Mouse (Mus musculus): Measurements from ENCODE around the gene Anapc15-ps.
"Not testable (repeated sequence)": the region's sequence is repeated elsewhere in the genome, so short reads cannot be mapped to it uniquely, and the experiment has no call there.

DNA sequence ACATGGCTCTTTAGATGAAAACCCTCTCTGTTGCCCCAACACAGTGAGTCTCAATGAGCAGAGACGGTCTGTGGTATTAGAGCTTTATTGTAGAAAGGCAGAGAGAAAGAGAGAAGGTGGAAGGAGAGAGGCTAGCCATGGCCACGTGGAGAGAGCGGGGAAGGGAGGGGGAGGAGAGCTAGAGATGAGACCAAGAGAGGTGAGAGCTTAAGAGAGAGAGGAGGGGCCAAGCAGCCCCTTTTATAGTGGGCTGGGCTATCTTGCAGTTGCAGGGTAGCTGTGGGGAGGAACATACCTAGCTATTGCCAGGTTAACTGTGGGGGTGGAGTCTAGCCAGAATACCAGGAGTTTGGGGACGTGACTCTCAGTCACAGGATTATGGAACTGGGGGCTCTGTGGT is 43.1 kb downstream of the Anapc15-ps start:
- not testable (repeated sequence) for TF ChIP-seq CTCF (IDR thresholded peaks at IDR 0.05; ENCODE audit: low read depth, low read length); POLR2A (IDR thresholded peaks at IDR 0.05; ENCODE audit: borderline replicate concordance, low read depth, low read length)
